Mouse (Mus musculus) liver, embryonic 18 days (tissue): ENCODE data around the gene Mrgprb4. TPM values are rescaled to one million over a fixed set of nuclear protein-coding genes. Genes with fewer than 3 reads are reported as not detected.

ENCODE experiments used
- polyA plus RNA-seq: library from polyadenylated mRNA; depleted of rRNA; stranded (reverse); fragments of >200 nt; gene quantifications from 2 replicates; pipeline ENCODE4 v1.2.3, GENCODE M21; 2012; rRNA removed

Gene Mrgprb4
- polyA plus RNA-seq: not detected in 2 replicates

GRCm38 (mm10) chr7:48199188-48199587 lies at the start of gene Mrgprb4:
Mrgprb4 (minus strand) TSS chr7:48199288.

DNA sequence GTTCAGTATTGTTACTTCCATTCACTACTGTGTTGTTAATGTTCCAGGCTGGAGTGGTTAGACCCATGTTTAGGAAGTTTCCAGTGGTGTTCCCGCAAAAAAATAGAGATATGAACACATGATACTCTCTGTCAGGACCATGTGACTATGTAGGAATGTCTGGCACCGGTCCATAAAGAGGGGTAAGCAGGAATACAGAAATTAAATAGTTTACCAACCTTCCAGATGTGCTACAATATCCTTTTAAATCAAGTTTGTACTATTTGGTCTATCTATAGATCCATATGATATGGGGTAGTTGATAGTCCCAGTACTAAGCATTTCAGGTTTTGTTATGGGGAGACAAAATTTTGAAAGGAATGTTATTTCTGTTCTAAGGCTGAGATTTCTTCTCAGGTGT lies 30.2 kb downstream of the Mrgprb4 start, which contains the start of gene Mrgprb5:
Gene Mrgprb5, minus strand, starts transcription at position 101 of the 400 bp plus-strand sequence.

Other genes with a start within 250 kb of the Mrgprb4 start
- gene Mrgpra4, start 217.2 kb downstream of the Mrgprb4 start, polyA plus RNA-seq: not detected in 2 replicates
- not detected in 2 replicates for gene Mrgprx1, start 171.7 kb downstream of the Mrgprb4 start, polyA plus RNA-seq
- not detected in 2 replicates for gene Mrgprb5, start 30.3 kb downstream of the Mrgprb4 start, polyA plus RNA-seq
- gene Mrgprb8, start 189.2 kb upstream of the Mrgprb4 start, polyA plus RNA-seq: not detected in 2 replicates